Mouse (Mus musculus) stomach, embryonic 14.5 days (tissue): ENCODE data around the gene Ece1. TPM values are rescaled to one million over a fixed set of nuclear protein-coding genes. Genes with fewer than 3 reads are reported as not detected.

Experiments
- ATAC-seq: fragments of 200-750 bp; cut with Nextera tagmentation; 2 replicates; pipeline ENCODE4 v1.8.0; 2017; ENCODE audit warnings: low read depth, moderate TSS enrichment; ENCODE audit not compliant: insufficient number of reproducible peaks, insufficient read depth, low FRiP score
- H3K27ac ChIP-seq: fragments of 300-500 bp; sonication (generic); 2 replicates; pipeline ENCODE4 v1.5.1; 2014; ENCODE audit warnings: mild to moderate bottlenecking, low read length, moderate library complexity, mixed read lengths
- H3K27me3 ChIP-seq: fragments of 300-500 bp; sonication (generic); 2 replicates; pipeline ENCODE4 v1.6.1; 2014; ENCODE audit warnings: low read length, control low read depth, mixed read lengths; ENCODE audit not compliant: control insufficient read depth, insufficient read depth
- H3K36me3 ChIP-seq: fragments of 300-500 bp; sonication (generic); 2 replicates; pipeline ENCODE4 v1.6.1; 2014; ENCODE audit warnings: mild to moderate bottlenecking, control low read depth, low read length, moderate library complexity, mixed read lengths; ENCODE audit not compliant: control insufficient read depth, insufficient read depth
- H3K4me1 ChIP-seq: fragments of 300-500 bp; sonication (generic); 2 replicates; pipeline ENCODE4 v1.6.1; 2014; ENCODE audit warnings: low read length, control low read depth, mixed read lengths; ENCODE audit not compliant: control insufficient read depth, insufficient read depth
- H3K4me2 ChIP-seq: fragments of 300-500 bp; sonication (generic); replicated peaks from 2 replicates; pipeline ENCODE4 v1.6.1; 2014; ENCODE audit warnings: low read depth, low read length, control low read depth
- H3K4me3 ChIP-seq: fragments of 300-500 bp; sonication (generic); 2 replicates; pipeline ENCODE4 v1.5.1; 2014; ENCODE audit warnings: low read depth, low read length, control low read depth
- H3K9ac ChIP-seq: fragments of 300-500 bp; sonication (generic); replicated peaks from 2 replicates; pipeline ENCODE4 v1.6.1; 2014; ENCODE audit warnings: low read depth, mild to moderate bottlenecking, control low read depth, low read length, moderate library complexity, mixed read lengths
- H3K9me3 ChIP-seq: fragments of 300-500 bp; sonication (generic); 2 replicates; pipeline ENCODE4 v1.6.1; 2016; ENCODE audit warnings: low read depth, low read length, control low read depth; ENCODE audit not compliant: control insufficient read depth
- WGBS: fragments of 180-500 bp; shearing (Covaris S2); extraction: QIAGEN DNeasy Blood & Tissue Kit; methylation state at CpG from one replicate; pipeline ENCODE4 v1.1.7; 2014; 5-methylcytosine and 5-hydroxymethylcytosine counted together
- polyA plus RNA-seq: library from polyadenylated mRNA; unstranded; fragments of >200 nt; fragmentation: Nextera tagmentation; extraction: Ambion mirVana; gene quantifications from 2 replicates; pipeline ENCODE4 v1.2.1, GENCODE M21; 2014

Gene Ece1
- polyA plus RNA-seq, 1 experiment from 2014 or later = 80.6 TPM

GRCm38 (mm10) chr4:137927741-137928535 lies 65.9 kb downstream of the Ece1 start:
- ATAC-seq = no peak
- peaks cover 36% of the 10 kb centered on the region for H3K4me1 ChIP-seq
- no peak overlapping the region for H3K27ac ChIP-seq
- no peak overlapping the region for H3K4me2 ChIP-seq
- no peak overlapping the region for H3K4me3 ChIP-seq
- 80% methylated on average over 12 of the region's 12 CpGs for WGBS
- peaks cover 22% of the 10 kb centered on the region for H3K36me3 ChIP-seq
- H3K27me3 ChIP-seq = no peaks in the 10 kb centered on the region
- no peak overlapping the region for H3K9ac ChIP-seq
- no peaks in the 10 kb centered on the region for H3K9me3 ChIP-seq

DNA sequence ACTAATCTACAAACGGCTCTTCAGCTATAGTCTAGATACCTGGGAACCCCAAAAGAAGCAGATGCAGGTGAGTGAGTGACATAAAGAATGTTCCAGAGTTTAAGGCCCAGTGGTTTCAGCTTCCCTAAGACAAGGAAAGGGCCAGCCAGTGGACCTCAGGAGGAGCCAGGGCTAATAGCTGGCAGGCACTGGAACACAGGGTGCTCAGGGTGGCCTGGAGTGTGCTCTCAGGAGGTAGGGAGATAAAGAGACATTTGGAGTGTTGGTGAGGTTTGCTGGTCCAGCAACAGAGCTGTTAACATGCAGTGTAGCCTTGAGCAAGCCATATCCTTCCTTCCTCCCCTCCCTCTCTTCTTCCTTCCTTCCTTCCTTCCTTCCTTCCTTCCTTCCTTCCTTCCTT lies 66.8 kb downstream of the Ece1 start:
- Histone ChIP-seq H3K9me3 (no peaks in the 10 kb centered on the region), H3K4me1 (peaks cover 36% of the 10 kb centered on the region), H3K4me2 (no peak overlapping the region), H3K9ac (no peak overlapping the region), H3K4me3 (no peak overlapping the region), H3K36me3 (peaks cover 17% of the 10 kb centered on the region), H3K27ac (no peak overlapping the region), H3K27me3 (no peaks in the 10 kb centered on the region)
- 74% methylated on average over 1 of the region's 1 CpGs for WGBS
- ATAC-seq = no peak

DNA sequence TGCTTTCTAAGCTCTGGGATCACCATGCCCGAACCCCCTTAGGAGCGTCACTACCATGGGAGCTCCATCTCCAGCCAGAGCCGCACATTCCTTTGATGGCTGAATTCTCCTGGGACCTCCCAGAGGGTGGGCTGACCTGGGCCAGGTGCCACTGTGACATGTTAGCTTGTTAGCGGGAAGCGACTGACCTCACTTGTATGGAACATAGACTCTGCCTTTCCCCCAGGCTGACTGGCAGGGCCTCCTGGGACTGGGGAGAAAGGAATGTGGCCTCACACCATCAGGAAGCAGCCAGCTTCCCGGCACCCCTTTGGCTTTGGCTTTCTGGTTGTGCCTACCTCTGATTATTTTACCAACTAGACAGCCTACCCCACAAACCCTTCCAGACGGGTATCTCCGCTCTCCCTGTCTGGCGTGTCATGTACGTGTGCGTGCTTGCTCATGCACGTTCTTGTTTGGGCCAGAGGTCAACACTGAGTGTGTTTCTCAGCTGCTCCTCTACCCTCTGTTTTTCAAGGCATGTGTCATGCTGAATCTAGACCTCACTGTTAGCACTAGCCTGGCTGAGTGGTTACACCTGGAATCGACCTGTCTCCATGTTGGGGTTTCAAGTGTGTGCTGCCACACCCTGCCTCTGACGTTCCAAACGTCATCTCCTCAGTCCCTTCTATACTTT lies 67.4 kb downstream of the Ece1 start:
- no peaks in the 10 kb centered on the region for H3K9me3 ChIP-seq

GRCm38 (mm10) chr4:137930500-137931008 lies 68.5 kb downstream of the Ece1 start:
- Histone ChIP-seq H3K36me3 (peaks cover 22% of the 10 kb centered on the region), H3K4me3 (no peak overlapping the region), H3K4me1 (peaks cover 36% of the 10 kb centered on the region), H3K27ac (peak overlapping the region; percentile 91), H3K9ac (no peak overlapping the region), H3K9me3 (no peaks in the 10 kb centered on the region), H3K4me2 (peak overlapping the region; percentile 23; the same call in 1 of the 2 replicates), H3K27me3 (no peaks in the 10 kb centered on the region)
- 11% methylated on average over 9 of the region's 9 CpGs for WGBS
- ATAC-seq = 0 out of 2 replicates have a peak, but pooled peaks have one; percentile 4

More for the DNA sequence above, 67.4 kb downstream of the Ece1 start:
- no peak overlapping the region for H3K4me2 ChIP-seq
- no peak overlapping the region for H3K4me3 ChIP-seq
- H3K9ac ChIP-seq = no peak overlapping the region
- H3K36me3 ChIP-seq = peaks cover 15% of the 10 kb centered on the region; the same call in 1 of the 2 replicates
- 39% methylated on average over 15 of the region's 15 CpGs for WGBS
- H3K27ac ChIP-seq = peak overlapping the region; percentile 91; the same call in 1 of the 2 replicates
- peaks cover 36% of the 10 kb centered on the region for H3K4me1 ChIP-seq
- ATAC-seq = no peak
- H3K27me3 ChIP-seq = no peaks in the 10 kb centered on the region

DNA sequence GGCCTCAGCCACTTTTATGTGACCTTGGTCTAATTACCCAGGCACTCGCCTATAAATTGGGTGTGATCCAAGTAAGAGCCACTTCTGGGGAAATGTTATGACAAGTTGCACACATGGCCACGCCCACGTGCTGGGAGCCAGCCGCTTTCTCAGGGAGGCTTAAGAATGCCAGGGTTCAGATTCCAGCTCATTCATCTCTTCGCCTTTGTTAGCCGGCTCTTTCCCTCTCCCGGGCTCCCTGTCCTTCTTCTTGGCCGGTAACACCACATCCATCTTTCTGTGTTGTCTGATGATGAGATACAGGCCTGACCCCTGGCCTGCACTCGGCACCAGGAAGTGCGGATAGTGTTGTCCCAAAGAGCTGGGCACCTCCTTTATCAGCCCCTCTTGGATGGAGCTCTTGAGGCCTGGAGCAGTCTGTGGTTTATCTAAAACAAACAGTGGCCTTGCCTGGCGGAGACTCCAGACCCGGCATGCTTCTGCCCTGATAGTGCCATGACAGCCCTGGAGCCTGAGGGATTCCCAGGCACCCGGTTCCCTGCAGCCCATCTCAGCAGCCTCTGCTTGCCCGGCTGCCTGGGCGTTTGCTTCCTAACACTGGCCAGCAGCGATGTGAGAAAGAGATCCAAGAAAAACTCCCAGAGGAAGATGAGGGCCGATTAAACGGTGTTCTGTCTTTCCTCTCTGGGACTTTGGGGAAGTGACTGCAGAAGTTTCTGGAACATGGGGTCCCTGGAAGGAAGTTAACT lies 69.1 kb downstream of the Ece1 start:
- Histone ChIP-seq H3K27me3 (no peaks in the 10 kb centered on the region), H3K27ac (peak overlapping the region; percentile 91), H3K9me3 (no peaks in the 10 kb centered on the region), H3K4me2 (peak overlapping the region; percentile 23), H3K4me3 (no peak overlapping the region), H3K9ac (no peak overlapping the region), H3K4me1 (peaks cover 36% of the 10 kb centered on the region), H3K36me3 (peaks cover 22% of the 10 kb centered on the region)
- 5% methylated on average over 18 of the region's 18 CpGs for WGBS
- ATAC-seq = peak; percentile 79

- H3K4me1 ChIP-seq = peaks cover 34% of the 10 kb centered on the region
- no peaks in the 10 kb centered on the region for H3K9me3 ChIP-seq
- no peak overlapping the region for H3K9ac ChIP-seq
- H3K27ac ChIP-seq = no peak overlapping the region; the same call in 1 of the 2 replicates
- peaks cover 29% of the 10 kb centered on the region for H3K36me3 ChIP-seq
- WGBS = 50% methylated on average over 6 of the region's 6 CpGs
- H3K4me2 ChIP-seq = 0 out of 2 replicates have a peak overlapping the region, but pooled peaks have one; percentile 1
- ATAC-seq = no peak
- no peak overlapping the region for H3K4me3 ChIP-seq
- no peaks in the 10 kb centered on the region for H3K27me3 ChIP-seq
Measured at GRCm38 (mm10) chr4:137932554-137933178, 70.6 kb downstream of the Ece1 start.

DNA sequence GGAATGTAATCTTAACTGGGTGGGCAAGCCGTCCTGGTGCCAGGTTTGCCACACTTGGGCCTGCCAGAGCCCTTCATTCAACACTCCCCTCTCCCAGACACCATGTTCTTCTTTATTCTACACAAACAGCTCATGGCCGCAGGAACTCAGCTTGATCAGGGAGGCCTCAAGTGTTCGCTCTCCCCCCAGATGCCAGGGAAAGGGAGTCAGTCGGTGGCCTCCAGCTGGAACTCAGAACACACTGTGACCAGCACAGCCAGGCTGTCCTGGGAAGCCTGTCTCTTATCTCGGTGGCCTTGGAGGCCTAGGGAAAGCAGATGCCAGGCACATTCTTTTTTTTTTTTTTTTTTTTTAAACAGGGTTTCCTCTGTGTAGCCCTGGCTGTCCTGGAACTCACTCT lies 71.3 kb downstream of the Ece1 start:
- Histone ChIP-seq H3K27me3 (no peaks in the 10 kb centered on the region), H3K9ac (no peak overlapping the region), H3K4me3 (no peak overlapping the region), H3K36me3 (peaks cover 26% of the 10 kb centered on the region), H3K9me3 (no peaks in the 10 kb centered on the region), H3K27ac (no peak overlapping the region), H3K4me2 (no peak overlapping the region), H3K4me1 (peaks cover 34% of the 10 kb centered on the region)
- no peak for ATAC-seq
- 55% methylated on average over 5 of the region's 5 CpGs for WGBS

DNA sequence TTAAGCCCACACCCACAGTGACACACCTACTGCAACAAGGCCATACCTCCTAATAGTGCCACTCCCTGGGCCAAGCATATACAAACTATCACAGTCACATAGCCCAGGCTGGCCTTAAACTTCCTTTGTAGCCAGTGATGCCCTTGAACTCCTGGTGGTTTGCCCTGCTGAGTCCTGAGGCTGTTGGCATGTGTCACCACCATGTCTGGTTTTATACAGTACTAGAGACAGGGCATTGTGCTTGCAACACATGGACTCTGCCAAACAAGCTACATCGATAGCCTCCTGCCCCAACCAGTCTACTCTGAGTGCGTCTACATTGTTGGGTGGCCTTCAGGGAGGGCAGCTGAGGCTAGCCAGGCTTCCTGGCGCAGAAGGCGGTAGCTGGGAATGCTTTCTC lies 74.1 kb downstream of the Ece1 start:
- no peak for ATAC-seq
- H3K27me3 ChIP-seq = no peaks in the 10 kb centered on the region

More for the DNA sequence above, 74.1 kb downstream of the Ece1 start:
- Histone ChIP-seq H3K27ac (no peak overlapping the region), H3K4me1 (peaks cover 17% of the 10 kb centered on the region), H3K9ac (no peak overlapping the region), H3K4me2 (no peak overlapping the region), H3K9me3 (no peaks in the 10 kb centered on the region), H3K36me3 (peaks cover 46% of the 10 kb centered on the region), H3K4me3 (no peak overlapping the region)
- WGBS = 91% methylated on average over 4 of the region's 4 CpGs
